Mouse (Mus musculus) embryo, embryonic 11.5 days (tissue): Measurements from ENCODE around the gene R3hdm1.

ENCODE experiments used
- DNase-seq: peaks from one replicate; pipeline ENCODE4 v3.0.0-alpha.2; 2012; ENCODE audit warnings: low read depth, low spot score

Gene R3hdm1

DNA sequence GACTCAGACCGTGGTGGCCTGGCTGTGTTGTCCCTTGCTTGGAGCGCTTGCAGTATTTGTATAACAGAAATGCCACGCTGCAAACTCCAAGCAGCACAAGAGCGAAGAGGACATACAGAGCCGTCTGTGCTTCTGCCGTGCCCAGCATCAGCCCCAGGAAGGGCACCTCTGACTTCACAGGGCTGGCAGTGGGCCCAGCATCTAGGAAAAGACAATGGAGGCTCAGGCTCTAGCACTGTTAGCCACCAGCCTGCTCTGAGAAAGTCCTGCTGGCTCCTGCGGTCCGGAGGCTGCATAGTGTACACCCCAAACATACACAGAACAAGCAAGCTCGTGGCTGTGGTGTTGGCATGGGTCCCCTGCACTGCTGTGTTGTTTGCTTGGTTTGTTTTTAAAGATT is 182.0 kb downstream of the R3hdm1 start:
- no peak for DNase-seq
